22 mouse cellular contexts compared by ENCODE assay signal in genomic region chr3:3001224-3001623, GRCm38 (mm10).
A peak's percentile ranks its signal among the peaks of the same experiment; 100 is the strongest.
DNase-seq lines count a peak whose midpoint lies in the region; ATAC-seq and TF ChIP-seq lines count a peak whose summit lies in the region.
"Had no signal": no experiment of that assay in that cellular context is flagged by ENCODE, and none has a peak within 500 bp of the region (broad histone marks: within the 10 kb centered on the region; RNA-seq: fewer than 3 reads in every experiment).

No protein-coding gene starts in this region.

- H3K4me1 ChIP-seq in hindbrain, embryonic 11.5 days (replicated peaks; ENCODE audit: control insufficient read depth, insufficient read depth, low read length) = no peaks in the 10 kb centered on the region
- no peaks in the 10 kb centered on the region for H3K4me1 ChIP-seq in hindbrain, embryonic 10.5 days (replicated peaks)
- H3K4me1 ChIP-seq in liver, embryonic 11.5 days (replicated peaks; ENCODE audit: control insufficient read depth, insufficient read depth, low read length) = no peaks in the 10 kb centered on the region
- H3K4me1 ChIP-seq in neural tube, embryonic 11.5 days (ENCODE audit: control insufficient read depth, insufficient read depth, low read length) = no peaks in the 10 kb centered on the region
- no peaks in the 10 kb centered on the region for H3K4me1 ChIP-seq in neural tube, embryonic 15.5 days
- no peaks in the 10 kb centered on the region for H3K4me1 ChIP-seq in stomach, postnatal 0 days (replicated peaks; ENCODE audit: control insufficient read depth, insufficient read depth)
- H3K4me1 ChIP-seq: forebrain, embryonic 13.5 days; heart, embryonic 10.5 days; neural tube, embryonic 13.5 days had no signal

- no peak for DNase-seq in hindbrain, embryonic 11.5 days (ENCODE audit: low spot score)
- no peak for DNase-seq in hindbrain, embryonic 10.5 days (ENCODE audit: low spot score)
- no peak for DNase-seq in liver, embryonic 11.5 days (ENCODE audit: low spot score)
- no peak for DNase-seq in liver
- no peak for DNase-seq in neural tube, embryonic 11.5 days (ENCODE audit: low spot score)
- peak; percentile 1 for DNase-seq in stomach, postnatal 0 days (ENCODE audit: low spot score)
- DNase-seq in ovary, postnatal 36 days (ENCODE audit: low spot score) = no peak
- DNase-seq: cerebellum, adult 18-20 months; cerebellum, postnatal 36 days; gastrocnemius, postnatal 25 days; heart, postnatal 36 days; kidney, adult 18-20 months; kidney, postnatal 14 days; left cerebral cortex, postnatal 4 days; lung, postnatal 10 days; right cerebral cortex, postnatal 25 days had no signal

- TF ChIP-seq CTCF in stomach, postnatal 0 days (IDR thresholded peaks at IDR 0.05; ENCODE audit: low read depth) = no peak

- H3K9me3 ChIP-seq in hindbrain, embryonic 11.5 days (ENCODE audit: control insufficient read depth, low read length) = peaks cover 45% of the 10 kb centered on the region
- H3K9me3 ChIP-seq in hindbrain, embryonic 10.5 days = peaks cover 59% of the 10 kb centered on the region
- peaks cover 52% of the 10 kb centered on the region for H3K9me3 ChIP-seq in liver, embryonic 11.5 days (ENCODE audit: control insufficient read depth, low read length)
- peaks cover 55% of the 10 kb centered on the region for H3K9me3 ChIP-seq in neural tube, embryonic 11.5 days (ENCODE audit: control insufficient read depth, low read length)
- peaks cover 20% of the 10 kb centered on the region for H3K9me3 ChIP-seq in neural tube, embryonic 15.5 days (replicated peaks)
- H3K9me3 ChIP-seq in stomach, postnatal 0 days (ENCODE audit: control insufficient read depth, low read length) = peaks cover 6% of the 10 kb centered on the region; the same call in 1 of the 2 replicates

- WGBS in hindbrain, embryonic 11.5 days = 73% methylated on average over 4 of the region's 4 CpGs
- WGBS in hindbrain, embryonic 10.5 days = 73% methylated on average over 4 of the region's 4 CpGs
- 63% methylated on average over 4 of the region's 4 CpGs for WGBS in liver, embryonic 11.5 days
- 72% methylated on average over 4 of the region's 4 CpGs for WGBS in neural tube, embryonic 11.5 days
- 73% methylated on average over 4 of the region's 4 CpGs for WGBS in neural tube, embryonic 15.5 days
- 69% methylated on average over 4 of the region's 4 CpGs for WGBS in stomach, postnatal 0 days

- TF ChIP-seq EP300 in stomach, postnatal 0 days (optimal IDR thresholded peaks at IDR 0.05) = no peak

- no peak overlapping the region for H3K27ac ChIP-seq in hindbrain, embryonic 11.5 days (ENCODE audit: low read depth, low read length)
- no peak overlapping the region for H3K27ac ChIP-seq in hindbrain, embryonic 10.5 days
- H3K27ac ChIP-seq in liver, embryonic 11.5 days (ENCODE audit: low read depth, low read length) = no peak overlapping the region
- H3K27ac ChIP-seq in neural tube, embryonic 11.5 days (ENCODE audit: low read depth, low read length) = no peak overlapping the region
- H3K27ac ChIP-seq in neural tube, embryonic 15.5 days (replicated peaks) = no peak overlapping the region
- H3K27ac ChIP-seq in stomach, postnatal 0 days (replicated peaks) = no peak overlapping the region
- H3K27ac ChIP-seq: forebrain, embryonic 13.5 days; heart, embryonic 10.5 days; left cerebral cortex, adult 2 months; liver, embryonic 14.5 days; neural tube, embryonic 13.5 days had no signal

- H3K9ac ChIP-seq in hindbrain, embryonic 11.5 days (ENCODE audit: low read depth, low read length) = no peak overlapping the region
- H3K9ac ChIP-seq in liver, embryonic 11.5 days (ENCODE audit: low read depth, low read length) = no peak overlapping the region
- H3K9ac ChIP-seq in neural tube, embryonic 11.5 days (ENCODE audit: low read length) = no peak overlapping the region
- H3K9ac ChIP-seq in neural tube, embryonic 15.5 days (replicated peaks) = no peak overlapping the region
- no peak overlapping the region for H3K9ac ChIP-seq in stomach, postnatal 0 days (ENCODE audit: low read length)
- H3K9ac ChIP-seq: forebrain, embryonic 13.5 days; liver, embryonic 14.5 days; neural tube, embryonic 13.5 days had no signal

- no peaks in the 10 kb centered on the region for H3K36me3 ChIP-seq in hindbrain, embryonic 11.5 days (ENCODE audit: control insufficient read depth, insufficient read depth, low read length)
- H3K36me3 ChIP-seq in hindbrain, embryonic 10.5 days = no peaks in the 10 kb centered on the region
- H3K36me3 ChIP-seq in liver, embryonic 11.5 days (ENCODE audit: control insufficient read depth, insufficient read depth, low read length) = no peaks in the 10 kb centered on the region
- no peaks in the 10 kb centered on the region for H3K36me3 ChIP-seq in neural tube, embryonic 11.5 days (ENCODE audit: control insufficient read depth, insufficient read depth, low read length)
- no peaks in the 10 kb centered on the region for H3K36me3 ChIP-seq in neural tube, embryonic 15.5 days
- H3K36me3 ChIP-seq in stomach, postnatal 0 days (ENCODE audit: control insufficient read depth, insufficient read depth, low read length) = no peaks in the 10 kb centered on the region
- H3K36me3 ChIP-seq: heart, embryonic 10.5 days; neural tube, embryonic 13.5 days had no signal

- no peaks in the 10 kb centered on the region for H3K27me3 ChIP-seq in hindbrain, embryonic 11.5 days (ENCODE audit: control insufficient read depth, insufficient read depth, low read length)
- no peaks in the 10 kb centered on the region for H3K27me3 ChIP-seq in hindbrain, embryonic 10.5 days (ENCODE audit: insufficient read depth, poor library complexity, severe bottlenecking)
- no peaks in the 10 kb centered on the region for H3K27me3 ChIP-seq in liver, embryonic 11.5 days (replicated peaks; ENCODE audit: control insufficient read depth, insufficient read depth, low read length)
- H3K27me3 ChIP-seq in neural tube, embryonic 11.5 days (ENCODE audit: control insufficient read depth, insufficient read depth, low read length) = no peaks in the 10 kb centered on the region
- no peaks in the 10 kb centered on the region for H3K27me3 ChIP-seq in neural tube, embryonic 15.5 days (replicated peaks)
- no peaks in the 10 kb centered on the region for H3K27me3 ChIP-seq in stomach, postnatal 0 days (ENCODE audit: control insufficient read depth, insufficient read depth, low read length)
- H3K27me3 ChIP-seq: forebrain, embryonic 13.5 days; neural tube, embryonic 13.5 days had no signal

- no peak overlapping the region for H3K4me3 ChIP-seq in hindbrain, embryonic 11.5 days (ENCODE audit: low read depth, low read length)
- no peak overlapping the region for H3K4me3 ChIP-seq in hindbrain, embryonic 10.5 days
- H3K4me3 ChIP-seq in liver, embryonic 11.5 days (ENCODE audit: low read depth, low read length) = no peak overlapping the region
- no peak overlapping the region for H3K4me3 ChIP-seq in neural tube, embryonic 11.5 days (ENCODE audit: low read depth, low read length)
- no peak overlapping the region for H3K4me3 ChIP-seq in neural tube, embryonic 15.5 days (replicated peaks)
- H3K4me3 ChIP-seq in stomach, postnatal 0 days (ENCODE audit: low read depth, low read length) = no peak overlapping the region
- H3K4me3 ChIP-seq: forebrain, embryonic 13.5 days; heart, embryonic 10.5 days; left cerebral cortex, adult 2 months; neural tube, embryonic 13.5 days had no signal

- peak; percentile 54 for ATAC-seq in hindbrain, embryonic 11.5 days (ENCODE audit: low FRiP score)
- ATAC-seq in liver, embryonic 11.5 days (replicated peaks; ENCODE audit: low FRiP score) = peak; percentile 32; the same call in 1 of the 2 replicates
- 0 out of 2 replicates have a peak, but pooled peaks have one; percentile 22 for ATAC-seq in neural tube, embryonic 11.5 days (ENCODE audit: insufficient read depth, low FRiP score, low TSS enrichment)
- ATAC-seq in neural tube, embryonic 15.5 days (ENCODE audit: low FRiP score) = no peak
- ATAC-seq in stomach, postnatal 0 days (ENCODE audit: low FRiP score, low TSS enrichment) = peak; percentile 47; the same call in 1 of the 2 replicates

- no peak overlapping the region for H3K4me2 ChIP-seq in hindbrain, embryonic 11.5 days (replicated peaks; ENCODE audit: low read depth, low read length)
- no peak overlapping the region for H3K4me2 ChIP-seq in liver, embryonic 11.5 days
- no peak overlapping the region for H3K4me2 ChIP-seq in neural tube, embryonic 11.5 days (ENCODE audit: low read depth)
- H3K4me2 ChIP-seq in neural tube, embryonic 15.5 days = no peak overlapping the region
- no peak overlapping the region for H3K4me2 ChIP-seq in stomach, postnatal 0 days (replicated peaks; ENCODE audit: low read depth)
- H3K4me2 ChIP-seq: forebrain, embryonic 13.5 days; neural tube, embryonic 13.5 days had no signal
